Mouse (Mus musculus): ENCODE measurements at regions not wholly inside any gene's neighbourhood (a gene's known extent, or its start where the extent isn't known, plus 50 kb on each side); places are given as distances from the start of the nearest gene placed in this dataset.
"Not testable (repeated sequence)": the region's sequence is repeated elsewhere in the genome, so short reads cannot be mapped to it uniquely, and the experiment has no call there.

DNA sequence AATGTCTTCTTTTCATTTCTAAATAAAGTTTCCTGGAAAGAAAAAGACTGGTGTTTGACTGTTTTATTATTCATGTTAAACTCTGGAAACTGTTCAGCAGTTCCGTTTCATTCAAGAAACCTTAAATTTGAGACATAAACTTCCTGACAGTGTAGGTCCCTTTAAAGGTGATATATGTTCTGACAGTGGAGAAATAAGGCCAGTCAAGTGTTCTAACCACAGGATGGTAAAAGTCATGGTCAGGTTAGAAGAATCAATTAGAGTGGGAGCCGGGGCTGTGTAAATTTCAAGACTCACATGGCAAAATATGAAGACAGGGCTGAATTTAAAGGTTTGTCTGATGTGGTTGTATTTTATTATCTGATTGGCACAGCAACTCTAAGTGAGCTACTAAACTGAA lies 593.9 kb upstream of the Brinp1 start:
- Histone ChIP-seq H3K4me2 (no peak overlapping the region), H3K36me3 (no peaks in the 10 kb centered on the region), H3K9me3 (replicated peaks) (no peaks in the 10 kb centered on the region), H3K27ac (no peak overlapping the region), H3K9ac (no peak overlapping the region), H3K27me3 (no peaks in the 10 kb centered on the region), H3K4me3 (replicated peaks) (no peak overlapping the region), H3K4me1 (no peaks in the 10 kb centered on the region)
- WGBS, result 18% methylated on average over 2 of the region's 2 CpGs
- peak; percentile 81 for ATAC-seq (replicated peaks; ENCODE audit: low FRiP score)

DNA sequence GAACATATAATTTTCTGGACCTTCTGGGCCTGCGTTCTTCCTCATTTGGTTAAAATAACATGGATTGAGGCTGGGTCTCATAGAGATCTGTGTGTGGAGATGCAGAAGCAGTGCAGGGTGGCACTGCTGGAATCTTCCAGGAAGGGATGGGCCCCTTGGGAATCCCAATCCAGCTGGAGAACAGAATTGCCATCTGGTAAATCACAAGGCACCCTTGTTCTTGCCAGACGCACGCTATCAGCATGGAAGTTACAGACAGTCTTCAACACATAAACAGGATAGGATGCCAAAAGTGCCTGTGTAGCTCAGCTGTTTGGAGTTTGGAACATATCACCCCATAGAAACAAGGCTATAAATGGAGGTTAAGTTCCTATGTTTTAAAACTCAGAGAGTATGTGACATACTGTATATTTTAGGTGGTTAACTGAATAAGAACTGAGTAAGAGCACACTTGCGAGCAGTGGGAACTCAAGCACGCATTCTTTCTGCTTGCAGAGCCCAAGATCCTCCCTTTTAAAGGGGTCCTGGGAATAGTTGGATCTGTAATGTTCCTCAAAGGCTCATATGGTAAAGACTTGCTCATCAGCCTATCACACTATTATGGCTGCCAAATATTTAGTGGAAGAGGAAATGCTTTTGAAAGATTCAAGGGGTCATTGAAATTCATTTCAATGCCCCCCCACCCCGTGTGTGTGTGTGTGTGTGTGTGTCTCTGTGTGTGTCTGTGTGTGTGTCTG lies 584.1 kb upstream of the Brinp1 start:
- H3K27ac ChIP-seq, result no peak overlapping the region
- no peak overlapping the region for H3K9ac ChIP-seq
- WGBS, result 73% methylated on average over 6 of the region's 6 CpGs
- no peaks in the 10 kb centered on the region for H3K9me3 ChIP-seq (replicated peaks)
- no peak for ATAC-seq (replicated peaks; ENCODE audit: low FRiP score)
- H3K36me3 ChIP-seq, result no peaks in the 10 kb centered on the region
- H3K4me1 ChIP-seq, result no peaks in the 10 kb centered on the region
- no peak overlapping the region for H3K4me2 ChIP-seq
- H3K27me3 ChIP-seq, result no peaks in the 10 kb centered on the region
- no peak overlapping the region for H3K4me3 ChIP-seq (replicated peaks)

GRCm38 (mm10) chr4:69533107-69533506 lies 578.9 kb upstream of the Brinp1 start:
- no peaks in the 10 kb centered on the region for H3K27me3 ChIP-seq
- no peak overlapping the region for H3K4me3 ChIP-seq (replicated peaks)
- H3K9me3 ChIP-seq (replicated peaks), result no peaks in the 10 kb centered on the region
- no peak for ATAC-seq (replicated peaks; ENCODE audit: low FRiP score)
- H3K27ac ChIP-seq, result no peak overlapping the region
- no peak overlapping the region for H3K9ac ChIP-seq
- no peak overlapping the region for H3K4me2 ChIP-seq
- WGBS, result 51% methylated on average over 3 of the region's 3 CpGs
- H3K4me1 ChIP-seq, result no peaks in the 10 kb centered on the region
- H3K36me3 ChIP-seq, result no peaks in the 10 kb centered on the region

- H3K27me3 ChIP-seq, result no peaks in the 10 kb centered on the region
- H3K9me3 ChIP-seq (replicated peaks), result no peaks in the 10 kb centered on the region
- H3K9ac ChIP-seq, result no peak overlapping the region
- 0 out of 2 replicates have a peak, but pooled peaks have one; percentile 33 for ATAC-seq (replicated peaks; ENCODE audit: low FRiP score)
- H3K4me1 ChIP-seq, result no peaks in the 10 kb centered on the region
- no peak overlapping the region for H3K27ac ChIP-seq
- no peak overlapping the region for H3K4me2 ChIP-seq
- H3K36me3 ChIP-seq, result no peaks in the 10 kb centered on the region
- 55% methylated on average over 2 of the region's 2 CpGs for whole genome bisulfite sequencing
- H3K4me3 ChIP-seq (replicated peaks), result no peak overlapping the region
These were observed 568.9 kb upstream of the Brinp1 start for GRCm38 (mm10) chr4:69523112-69523511.

DNA sequence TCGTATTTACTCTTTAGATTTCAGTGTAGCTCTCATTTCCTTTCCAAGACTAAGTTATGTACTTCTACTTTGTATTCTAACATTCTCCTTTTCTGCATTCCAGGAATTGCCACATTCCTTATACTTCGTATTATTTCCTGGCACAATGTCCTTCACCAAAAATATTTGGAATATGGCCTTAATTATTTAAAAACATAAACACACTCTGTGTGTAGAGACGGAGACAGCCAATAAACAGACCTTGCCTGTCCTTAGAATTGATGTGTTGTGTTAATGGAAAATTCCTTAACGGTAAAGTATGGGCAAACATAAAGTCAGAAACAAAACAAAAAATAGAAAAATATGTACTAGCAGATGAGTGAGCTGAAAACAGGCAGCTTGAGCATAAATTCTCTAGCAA lies 554.1 kb upstream of the Brinp1 start:
- no peaks in the 10 kb centered on the region for H3K27me3 ChIP-seq
- H3K4me1 ChIP-seq, result no peaks in the 10 kb centered on the region
- no peaks in the 10 kb centered on the region for H3K9me3 ChIP-seq (replicated peaks)
- H3K36me3 ChIP-seq, result no peaks in the 10 kb centered on the region
- no peak for ATAC-seq (replicated peaks; ENCODE audit: low FRiP score)
- H3K4me2 ChIP-seq, result no peak overlapping the region
- 65% methylated on average over 4 of the region's 4 CpGs for WGBS
- no peak overlapping the region for H3K27ac ChIP-seq
- no peak overlapping the region for H3K9ac ChIP-seq
- H3K4me3 ChIP-seq (replicated peaks), result no peak overlapping the region

DNA sequence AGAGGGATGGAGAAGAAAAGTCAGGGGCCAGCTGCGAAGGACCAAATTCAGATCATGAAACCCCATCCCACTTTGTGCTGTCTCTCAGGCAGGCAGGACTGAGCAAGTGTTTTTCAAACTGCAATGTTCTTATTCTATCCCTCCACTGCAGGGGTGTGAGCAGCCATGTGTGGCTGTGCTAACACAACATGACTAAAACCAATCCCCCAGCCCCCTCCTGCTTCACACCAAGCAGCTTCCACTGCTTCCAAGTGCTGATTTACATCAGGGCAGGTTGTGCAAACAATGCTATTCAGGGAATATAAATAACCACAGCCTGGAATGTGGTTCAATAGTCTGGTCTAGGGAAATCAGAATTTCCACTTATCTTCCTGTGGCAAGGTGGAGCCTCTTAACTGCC lies 517.0 kb upstream of the Brinp1 start:
- 21% methylated on average over 1 of the region's 1 CpGs for WGBS
- no peaks in the 10 kb centered on the region for H3K36me3 ChIP-seq
- no peaks in the 10 kb centered on the region for H3K9me3 ChIP-seq (replicated peaks)
- H3K9ac ChIP-seq, result no peak overlapping the region
- no peak overlapping the region for H3K4me3 ChIP-seq (replicated peaks)
- ATAC-seq (replicated peaks; ENCODE audit: low FRiP score), result peak; percentile 97
- no peak overlapping the region for H3K4me2 ChIP-seq
- H3K27me3 ChIP-seq, result no peaks in the 10 kb centered on the region
- H3K27ac ChIP-seq, result no peak overlapping the region
- peaks cover 8% of the 10 kb centered on the region for H3K4me1 ChIP-seq

DNA sequence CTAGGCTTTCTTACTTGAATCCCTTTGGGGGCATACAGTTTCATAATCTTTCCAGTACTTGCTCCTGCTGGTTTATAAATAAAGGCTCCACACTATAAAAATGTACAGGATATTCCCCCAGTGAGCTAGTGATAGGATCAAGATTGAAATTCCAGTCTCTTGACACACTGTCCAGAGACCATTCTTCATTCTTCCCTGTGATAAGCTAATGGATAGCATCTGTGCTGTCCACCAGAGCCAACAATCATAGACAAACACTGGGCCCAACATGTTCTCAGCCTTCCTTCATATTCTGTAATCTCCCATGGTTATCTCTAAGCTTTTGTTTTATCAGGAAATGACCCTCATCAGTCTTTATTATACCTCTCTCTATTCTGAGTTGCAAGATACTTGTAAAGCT lies 505.8 kb upstream of the Brinp1 start:
- peak; percentile 80 for ATAC-seq (replicated peaks; ENCODE audit: low FRiP score)
- Histone ChIP-seq H3K9ac (no peak overlapping the region), H3K9me3 (replicated peaks) (no peaks in the 10 kb centered on the region), H3K27me3 (no peaks in the 10 kb centered on the region), H3K27ac (no peak overlapping the region), H3K4me2 (no peak overlapping the region), H3K36me3 (no peaks in the 10 kb centered on the region), H3K4me3 (replicated peaks) (no peak overlapping the region), H3K4me1 (no peaks in the 10 kb centered on the region)

GRCm38 (mm10) chr4:69456420-69456819 lies 502.2 kb upstream of the Brinp1 start:
- Histone ChIP-seq H3K4me2 (no peak overlapping the region), H3K27me3 (no peaks in the 10 kb centered on the region), H3K4me3 (replicated peaks) (no peak overlapping the region), H3K36me3 (no peaks in the 10 kb centered on the region), H3K4me1 (no peaks in the 10 kb centered on the region), H3K9ac (no peak overlapping the region), H3K27ac (no peak overlapping the region), H3K9me3 (replicated peaks) (no peaks in the 10 kb centered on the region)
- 89% methylated on average over 4 of the region's 4 CpGs for WGBS
- no peak for ATAC-seq (replicated peaks; ENCODE audit: low FRiP score)

DNA sequence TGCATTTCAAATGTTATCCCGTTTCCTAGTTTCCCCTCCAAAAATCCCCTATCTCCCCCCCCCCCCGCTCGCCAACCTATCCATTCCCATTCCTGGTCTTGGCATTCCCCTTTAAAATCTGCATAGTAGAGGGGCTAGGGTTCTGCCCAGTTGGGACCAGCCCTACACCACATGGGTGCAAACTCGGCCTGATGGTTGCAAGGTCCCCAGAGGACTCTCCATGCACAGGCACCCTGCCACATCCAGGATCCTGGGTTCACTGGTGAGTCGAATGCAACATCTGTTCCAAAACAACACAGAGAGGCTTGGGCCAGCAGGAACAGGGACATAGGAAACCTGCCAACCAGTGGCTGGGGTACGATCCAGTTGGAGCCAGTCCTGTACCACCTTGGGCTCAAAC lies 492.0 kb upstream of the Brinp1 start:
- Histone ChIP-seq H3K4me1 (no peaks in the 10 kb centered on the region), H3K4me3 (replicated peaks) (no peak overlapping the region), H3K27ac (no peak overlapping the region), H3K27me3 (no peaks in the 10 kb centered on the region), H3K36me3 (no peaks in the 10 kb centered on the region), H3K9me3 (replicated peaks) (no peaks in the 10 kb centered on the region), H3K9ac (no peak overlapping the region), H3K4me2 (no peak overlapping the region)
- no peak for ATAC-seq (replicated peaks; ENCODE audit: low FRiP score)
- 87% methylated on average over 6 of the region's 6 CpGs for WGBS

GRCm38 (mm10) chr4:69443956-69444355 lies 489.8 kb upstream of the Brinp1 start:
- no peak overlapping the region for H3K4me2 ChIP-seq
- no peaks in the 10 kb centered on the region for H3K4me1 ChIP-seq
- H3K4me3 ChIP-seq (replicated peaks), result no peak overlapping the region
- WGBS, result 82% methylated on average over 2 of the region's 2 CpGs
- no peak for ATAC-seq (replicated peaks; ENCODE audit: low FRiP score)
- no peaks in the 10 kb centered on the region for H3K36me3 ChIP-seq
- no peaks in the 10 kb centered on the region for H3K9me3 ChIP-seq (replicated peaks)
- no peak overlapping the region for H3K27ac ChIP-seq
- no peaks in the 10 kb centered on the region for H3K27me3 ChIP-seq
- no peak overlapping the region for H3K9ac ChIP-seq

DNA sequence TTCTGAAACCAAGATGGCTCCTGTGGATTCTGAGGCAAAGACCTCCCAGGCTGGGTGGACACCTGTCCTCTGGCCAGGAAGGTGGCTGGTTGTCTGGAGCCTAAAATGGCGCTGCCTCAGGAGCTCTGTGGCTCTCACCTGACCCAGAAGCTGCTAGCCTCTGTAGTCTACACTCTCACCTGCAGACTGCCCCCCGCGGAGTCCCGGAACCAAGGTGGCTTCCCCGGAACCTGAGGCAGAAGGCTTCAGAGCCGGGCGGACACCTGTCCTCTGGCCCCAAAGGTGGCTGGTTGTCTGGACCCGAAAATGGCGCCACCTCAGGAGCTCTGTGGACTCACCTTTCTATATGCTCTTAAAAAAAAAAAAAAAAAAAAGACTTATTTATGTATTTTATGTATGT lies 481.2 kb upstream of the Brinp1 start:
- no peak overlapping the region for H3K9ac ChIP-seq
- no peaks in the 10 kb centered on the region for H3K27me3 ChIP-seq
- H3K4me3 ChIP-seq (replicated peaks), result no peak overlapping the region
- no peak overlapping the region for H3K27ac ChIP-seq
- H3K36me3 ChIP-seq, result no peaks in the 10 kb centered on the region
- H3K4me2 ChIP-seq, result no peak overlapping the region
- H3K9me3 ChIP-seq (replicated peaks), result no peaks in the 10 kb centered on the region
- no peaks in the 10 kb centered on the region for H3K4me1 ChIP-seq
- 88% methylated on average over 9 of the region's 9 CpGs for WGBS
- ATAC-seq (replicated peaks; ENCODE audit: low FRiP score), result no peak

- 95% methylated on average over 20 of the region's 23 CpGs for WGBS
- H3K27me3 ChIP-seq; H3K27ac ChIP-seq; H3K4me1 ChIP-seq; H3K36me3 ChIP-seq; ATAC-seq (replicated peaks; ENCODE audit: low FRiP score); H3K4me3 ChIP-seq (replicated peaks); H3K9me3 ChIP-seq (replicated peaks); H3K4me2 ChIP-seq; H3K9ac ChIP-seq: not testable (repeated sequence)
These were observed 456.2 kb upstream of the Brinp1 start for GRCm38 (mm10) chr4:69410411-69410810.

GRCm38 (mm10) chr4:69395451-69395850 lies 441.3 kb upstream of the Brinp1 start:
- H3K4me1 ChIP-seq, result no peaks in the 10 kb centered on the region
- 70% methylated on average over 3 of the region's 3 CpGs for WGBS
- no peak overlapping the region for H3K9ac ChIP-seq
- H3K27me3 ChIP-seq, result no peaks in the 10 kb centered on the region
- no peak overlapping the region for H3K4me2 ChIP-seq
- no peaks in the 10 kb centered on the region for H3K36me3 ChIP-seq
- H3K9me3 ChIP-seq (replicated peaks), result no peaks in the 10 kb centered on the region
- H3K4me3 ChIP-seq (replicated peaks), result no peak overlapping the region
- H3K27ac ChIP-seq, result no peak overlapping the region
- ATAC-seq (replicated peaks; ENCODE audit: low FRiP score), result no peak
